Mouse (Mus musculus) right cerebral cortex, postnatal 14 days (tissue): ENCODE results near the gene Mmp25.

ENCODE experiments used
- DNase-seq: peaks from one replicate; pipeline ENCODE4 v3.0.0; 2022

Gene Mmp25

DNA sequence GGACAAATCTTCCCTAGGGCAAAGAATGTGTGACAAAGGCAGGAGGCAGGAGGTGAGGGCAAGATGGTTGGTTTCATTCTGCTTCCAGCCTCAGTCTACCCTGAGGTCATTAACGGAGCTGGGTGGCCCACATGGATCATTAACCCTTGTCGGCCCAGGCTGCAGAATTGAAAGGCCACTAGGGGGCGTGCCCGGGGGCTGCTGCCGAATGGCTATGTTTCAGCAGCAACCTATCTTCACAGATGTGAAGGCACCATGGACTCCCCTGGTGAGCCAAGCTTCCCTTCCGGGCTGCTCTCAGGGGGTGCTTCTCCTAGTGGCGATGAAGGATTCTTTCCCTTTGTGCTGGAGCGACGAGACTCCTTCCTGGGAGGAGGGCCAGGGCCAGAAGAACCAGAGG lies 16.4 kb upstream of the Mmp25 start:
- no peak for DNase-seq

DNA sequence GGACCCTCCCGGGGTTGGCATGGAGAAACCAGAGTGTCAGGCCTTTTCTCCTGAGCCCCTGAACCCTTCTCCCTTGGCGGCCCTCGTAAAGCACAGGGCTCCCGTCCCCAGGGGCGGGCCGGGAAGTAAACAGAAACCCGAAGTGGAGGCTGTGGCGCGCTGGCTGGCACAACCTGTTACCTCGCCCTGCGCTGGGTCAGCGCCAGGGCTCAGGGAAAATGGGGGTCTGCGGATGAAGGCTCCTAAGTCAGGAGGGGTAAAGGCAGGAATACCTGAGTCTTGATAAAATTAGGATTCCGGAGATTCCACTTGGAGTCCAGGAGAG lies 15.8 kb upstream of the Mmp25 start:
- DNase-seq = no peak

- no peak for DNase-seq
Measured at GRCm38 (mm10) chr17:23660117-23660875, 15.2 kb upstream of the Mmp25 start, which contains the start of gene Bicdl2. Gene Bicdl2, plus strand, starts transcription at chr17:23660506.

DNA sequence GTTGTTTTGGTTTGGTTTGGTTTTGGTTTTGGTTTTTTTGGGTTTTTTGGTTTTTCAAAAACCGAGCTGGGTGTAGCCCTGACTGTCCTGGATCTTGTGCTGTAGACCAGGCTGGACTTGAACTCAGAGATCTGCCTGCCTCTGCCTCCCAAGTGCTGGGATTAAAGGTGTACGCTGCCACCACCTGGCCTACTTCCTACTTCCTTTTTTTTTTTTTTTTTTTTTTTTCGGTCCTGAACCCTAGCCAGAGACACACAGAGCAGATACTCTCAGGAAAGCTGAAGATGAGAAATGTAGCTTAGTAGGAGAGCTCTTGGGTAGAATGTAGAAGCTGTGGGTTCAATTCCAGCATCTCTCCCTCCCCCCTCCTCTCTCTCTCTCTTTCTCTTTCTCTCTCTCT lies 13.4 kb upstream of the Mmp25 start:
- no peak for DNase-seq

DNA sequence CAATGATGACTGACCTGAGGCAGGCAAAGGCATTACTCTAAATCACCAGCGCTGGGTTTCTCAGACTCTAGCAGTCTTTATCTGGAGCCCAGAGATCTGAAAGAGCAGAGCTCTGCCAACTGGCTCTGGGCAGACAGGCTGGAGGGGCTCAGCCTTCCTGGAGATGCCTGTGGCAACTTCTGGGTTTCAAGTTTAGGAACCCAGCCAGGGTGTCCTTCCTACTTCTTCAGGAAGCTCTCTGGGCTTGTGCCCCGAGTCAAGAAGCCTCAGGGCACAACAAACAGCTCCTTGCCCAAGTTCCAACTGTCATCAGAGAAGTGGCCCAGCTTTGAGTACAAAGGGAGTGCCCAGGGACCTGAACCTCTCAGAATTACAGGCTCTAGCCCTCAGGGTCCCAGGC lies 9.3 kb upstream of the Mmp25 start:
- no peak for DNase-seq

GRCm38 (mm10) chr17:23654001-23654400 lies 8.9 kb upstream of the Mmp25 start:
- DNase-seq = no peak

- DNase-seq = no peak
Measured at GRCm38 (mm10) chr17:23653324-23653723, 8.2 kb upstream of the Mmp25 start.

GRCm38 (mm10) chr17:23651363-23651762 lies 6.3 kb upstream of the Mmp25 start:
- no peak for DNase-seq

DNA sequence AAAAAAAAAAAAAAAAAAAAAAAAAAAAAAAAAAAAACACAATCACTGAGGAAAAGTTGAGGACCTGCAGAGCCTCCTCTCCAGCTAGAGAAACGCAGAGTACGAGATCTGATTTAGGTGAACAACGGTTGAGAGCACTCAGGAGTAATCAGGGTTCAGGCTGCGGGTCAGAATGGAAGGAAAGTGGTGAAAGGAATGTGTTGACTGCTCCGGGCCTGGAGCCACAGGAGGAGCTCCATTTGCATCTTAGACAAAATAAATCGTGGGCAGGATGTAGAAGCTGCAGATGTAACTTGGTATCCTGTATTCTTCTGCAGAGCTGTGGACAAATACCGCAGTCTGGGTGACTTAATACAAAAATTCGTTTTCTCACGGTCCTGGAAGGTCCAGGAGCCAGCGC lies 817 bp upstream of the Mmp25 start:
- no peak for DNase-seq

- DNase-seq = no peak
Measured at GRCm38 (mm10) chr17:23631241-23631640, 13.8 kb downstream of the Mmp25 start.

DNA sequence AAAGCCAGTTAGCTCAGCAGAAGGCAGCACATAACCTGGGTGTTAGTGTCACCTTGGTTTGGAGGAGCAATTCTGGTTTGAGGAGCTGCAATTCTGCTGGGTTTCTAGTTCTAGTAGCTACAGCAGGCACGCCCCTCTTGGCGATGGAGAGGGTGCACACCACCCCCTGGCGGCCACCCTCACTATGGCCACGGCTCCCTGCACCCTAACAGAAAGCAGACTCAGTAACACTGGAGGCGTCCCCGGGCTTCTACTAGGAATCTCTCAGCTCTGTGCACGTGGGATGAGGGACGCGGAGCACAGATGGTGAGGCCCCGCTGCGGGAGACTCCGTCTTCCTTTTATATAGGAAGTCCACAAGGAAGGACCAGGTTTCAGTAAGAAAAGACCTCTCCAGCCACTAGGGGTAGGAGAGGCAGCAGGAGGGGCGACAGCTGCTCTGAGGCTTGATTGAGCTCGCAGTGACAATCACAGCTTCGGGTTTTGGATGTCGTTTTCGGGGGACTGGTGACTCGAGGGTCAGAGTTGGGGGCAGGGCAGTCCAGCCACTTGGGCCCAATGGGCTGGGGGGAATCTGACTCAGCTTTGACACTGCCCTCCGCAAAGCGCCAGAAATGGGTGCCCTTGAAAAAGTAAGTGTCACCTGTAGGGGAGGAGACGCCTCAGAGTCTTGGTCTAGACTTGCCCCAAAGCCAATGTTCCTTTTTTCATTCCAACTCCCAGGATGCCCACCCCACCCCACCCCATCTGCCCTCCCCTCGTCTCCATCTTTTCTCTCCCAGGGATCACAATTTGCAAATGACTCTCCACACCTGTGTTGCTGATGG lies 14.7 kb downstream of the Mmp25 start:
- peak; percentile 83 for DNase-seq

DNA sequence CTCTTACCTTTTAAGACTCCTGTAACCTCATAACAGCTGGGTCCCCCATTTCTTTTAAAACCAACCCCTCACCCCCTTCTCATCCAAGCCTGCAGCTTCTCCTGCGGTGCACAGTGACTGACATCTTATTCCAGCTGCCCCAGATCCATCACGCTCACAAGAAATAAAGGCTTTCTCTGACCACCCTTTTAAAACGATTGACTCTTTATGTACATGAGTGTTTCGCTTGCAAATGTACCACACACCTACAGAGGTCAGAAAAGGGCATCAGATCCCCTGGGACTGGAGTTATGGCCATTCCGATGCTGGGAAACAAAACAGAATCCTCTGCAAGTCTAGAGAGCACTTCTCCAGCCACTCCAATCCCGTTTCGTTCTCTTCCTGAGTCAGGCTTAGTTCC lies 17.3 kb downstream of the Mmp25 start:
- DNase-seq = no peak

DNA sequence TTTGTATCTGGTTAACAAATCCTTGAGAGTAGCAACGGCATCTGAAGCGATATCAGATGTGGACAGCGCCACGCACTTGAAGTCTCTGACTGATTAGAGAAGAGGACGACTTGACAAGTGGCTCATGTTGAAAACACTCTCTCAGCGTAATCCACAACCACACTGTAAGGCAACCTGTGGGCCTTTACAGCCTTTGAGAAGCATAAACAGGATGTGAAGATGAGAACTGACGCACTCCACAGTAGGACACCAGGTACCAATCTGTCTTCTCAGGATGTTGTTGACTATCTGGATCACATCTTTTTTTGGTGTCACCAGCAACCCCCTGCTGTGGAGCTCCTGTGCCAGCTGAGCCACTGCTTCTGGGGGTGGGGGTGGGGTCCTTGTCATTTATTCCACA lies 24.7 kb downstream of the Mmp25 start:
- DNase-seq = no peak

GRCm38 (mm10) chr17:23617087-23617486 lies 28.0 kb downstream of the Mmp25 start:
- no peak for DNase-seq

- peak; percentile 58 for DNase-seq
Measured at GRCm38 (mm10) chr17:23610361-23610800, 34.7 kb downstream of the Mmp25 start.

DNA sequence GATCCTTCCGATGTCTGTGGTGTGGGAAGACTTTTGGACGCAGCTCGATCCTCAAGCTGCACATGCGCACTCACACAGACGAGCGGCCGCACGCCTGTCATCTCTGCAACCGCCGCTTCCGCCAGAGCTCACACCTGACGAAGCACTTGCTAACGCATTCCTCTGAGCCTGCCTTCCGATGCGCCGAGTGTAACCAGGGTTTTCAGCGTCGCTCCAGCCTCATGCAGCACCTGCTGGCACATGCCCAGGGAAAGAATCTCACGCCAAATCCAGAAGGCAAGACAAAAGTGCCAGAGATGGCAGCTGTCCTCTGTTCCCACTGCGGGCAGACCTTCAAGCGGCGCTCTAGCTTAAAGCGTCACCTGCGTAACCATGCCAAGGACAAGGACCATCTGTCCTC lies 35.5 kb downstream of the Mmp25 start:
- no peak for DNase-seq

GRCm38 (mm10) chr17:23605220-23605619 lies 39.9 kb downstream of the Mmp25 start:
- DNase-seq = no peak

- no peak for DNase-seq
Measured at GRCm38 (mm10) chr17:23604394-23604793, 40.7 kb downstream of the Mmp25 start.

DNA sequence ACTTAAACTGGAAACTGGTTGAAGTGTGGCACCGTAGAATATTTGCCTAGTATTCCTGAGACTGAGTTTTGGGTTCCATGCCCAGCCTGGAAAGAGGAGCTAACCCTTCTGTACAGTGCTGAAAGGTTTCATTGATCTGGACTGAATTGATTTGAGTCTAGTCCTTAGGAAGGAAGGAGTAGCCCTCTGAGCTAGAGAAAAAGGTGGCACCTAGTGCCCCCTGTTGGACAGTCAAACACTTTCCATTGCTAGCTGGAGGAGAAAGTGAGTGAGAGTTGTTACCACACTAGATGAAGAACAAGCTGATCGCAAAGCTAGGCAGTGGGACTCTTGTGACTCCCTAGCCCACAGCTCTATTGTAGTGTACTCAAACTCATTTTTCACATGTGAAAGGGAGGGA lies 41.5 kb downstream of the Mmp25 start:
- DNase-seq = no peak

DNA sequence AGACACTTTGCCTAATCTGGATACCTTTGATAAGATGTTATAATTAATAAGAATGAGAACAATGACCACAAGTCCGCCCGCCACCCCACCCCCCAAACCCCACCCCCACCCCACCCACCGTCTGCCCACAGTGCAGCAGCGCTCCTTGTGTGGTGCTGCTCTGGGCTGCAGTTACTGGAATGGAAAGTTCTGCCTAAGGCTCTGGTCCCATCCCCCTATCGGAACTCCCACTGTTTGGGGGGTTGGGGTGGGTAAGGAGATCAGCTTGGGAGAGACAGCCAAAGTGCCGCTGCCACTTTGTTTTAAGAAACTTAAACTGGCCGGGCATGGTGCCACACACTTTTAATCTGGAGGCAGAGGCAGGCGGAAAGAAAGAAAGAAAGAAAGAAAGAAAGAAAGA lies 42.0 kb downstream of the Mmp25 start:
- DNase-seq = peak; percentile 19

DNA sequence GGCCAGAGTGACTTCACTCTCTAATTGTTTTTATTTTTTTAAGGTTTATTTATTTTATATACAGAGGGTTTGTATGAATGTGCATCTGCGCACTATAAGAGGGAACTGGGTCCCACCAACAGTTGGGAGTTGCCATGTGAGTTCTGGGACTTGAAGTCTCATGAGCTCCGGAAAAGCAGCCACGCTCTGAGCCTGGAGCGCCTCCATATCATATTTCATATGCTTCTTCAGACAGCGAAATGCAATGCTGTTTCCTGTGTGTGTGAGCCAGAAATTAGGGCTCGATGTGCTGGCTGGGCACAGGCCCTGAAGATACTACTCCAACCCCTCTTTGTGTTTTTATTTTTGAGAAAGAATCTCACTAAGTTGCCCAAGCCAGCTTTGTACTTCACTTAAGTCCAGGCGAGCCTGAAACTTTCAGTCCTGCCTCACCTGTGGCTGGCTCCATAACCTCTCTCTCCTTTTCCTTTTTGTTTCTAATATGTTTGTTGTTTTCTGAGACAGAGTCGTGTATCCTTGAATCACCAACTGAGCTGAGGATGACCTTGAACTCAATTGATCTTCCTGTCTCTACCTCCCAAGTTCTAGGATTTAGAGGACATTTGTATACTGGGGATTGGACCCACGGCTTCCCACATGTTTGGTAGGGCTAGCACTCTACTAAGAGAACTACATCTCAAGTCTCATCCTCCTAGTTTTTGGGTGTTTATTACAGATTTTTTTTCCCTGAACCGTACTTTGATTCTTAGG lies 43.1 kb downstream of the Mmp25 start:
- no peak for DNase-seq

DNA sequence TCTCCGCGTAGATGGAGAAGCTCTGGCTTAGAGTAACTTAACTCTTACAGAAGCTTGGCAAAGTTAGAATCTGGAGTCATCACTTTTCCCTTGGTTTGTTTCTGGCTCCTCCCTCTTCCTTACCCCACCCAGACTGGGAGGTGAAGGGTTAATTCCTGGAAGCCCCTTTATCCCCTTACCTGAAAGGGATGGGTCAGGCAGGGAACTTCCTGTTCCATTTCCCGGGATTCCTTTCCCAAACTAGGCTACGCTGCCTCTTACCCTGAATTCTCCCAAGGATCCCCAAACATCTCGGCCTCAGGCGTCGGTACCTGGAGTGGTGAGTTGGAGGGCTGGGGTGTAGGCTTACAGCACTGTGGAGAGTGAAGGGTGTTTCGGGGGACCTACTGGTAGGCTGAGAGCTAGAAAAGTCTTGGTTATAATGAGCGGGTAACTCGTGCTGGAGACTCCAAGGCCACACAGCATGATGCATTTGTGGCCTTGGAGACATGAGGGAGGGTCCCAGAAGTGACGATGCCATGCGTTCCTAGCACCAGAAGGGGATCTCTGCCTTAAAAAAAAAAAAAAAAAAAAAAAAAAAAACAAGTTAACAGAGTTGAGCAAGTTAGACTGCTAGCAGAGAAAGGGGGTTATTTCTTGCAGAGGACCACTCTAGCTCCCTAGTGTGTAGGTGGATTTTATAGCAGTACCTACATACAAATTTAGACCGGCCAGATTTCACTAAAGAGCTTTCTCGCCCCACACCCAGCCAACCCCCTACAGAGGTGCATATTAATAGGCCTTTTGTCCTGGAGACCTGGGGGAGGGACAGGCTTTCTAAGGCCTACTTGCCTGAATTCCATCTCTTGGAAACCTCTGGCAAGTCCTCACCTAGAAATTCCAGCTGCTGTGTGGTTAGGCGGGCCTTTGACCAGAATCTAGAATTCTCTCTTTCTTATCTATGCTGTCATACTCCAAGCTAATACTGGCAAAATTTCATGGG lies 44.1 kb downstream of the Mmp25 start, which contains the start of gene Zscan10:
Gene Zscan10 (plus strand): TSS at position 216 of the 982 bp plus-strand sequence.
- DNase-seq = no peak
